Mouse (Mus musculus) heart, embryonic 10.5 days (tissue): ENCODE results near the gene Mcat. TPM values are rescaled to one million over a fixed set of nuclear protein-coding genes. Genes with fewer than 3 reads are reported as not detected.

Source experiments
- DNase-seq: peaks from one replicate; pipeline ENCODE4 v3.0.0-alpha.2; 2017; ENCODE audit warnings: low spot score
- H3K27ac ChIP-seq: fragments of 300-500 bp; sonication (generic); 2 replicates; pipeline ENCODE4 v1.5.1; 2016; ENCODE audit warnings: mild to moderate bottlenecking
- H3K27me3 ChIP-seq: fragments of 300-500 bp; sonication (generic); 2 replicates; pipeline ENCODE4 v1.6.1; 2016; ENCODE audit warnings: mild to moderate bottlenecking; ENCODE audit not compliant: poor library complexity, insufficient read depth, severe bottlenecking
- H3K36me3 ChIP-seq: fragments of 300-500 bp; sonication (generic); 2 replicates; pipeline ENCODE4 v1.6.1; 2016; ENCODE audit warnings: mild to moderate bottlenecking, moderate library complexity
- H3K4me1 ChIP-seq: fragments of 300-500 bp; sonication (generic); 2 replicates; pipeline ENCODE4 v1.6.1; 2016; ENCODE audit warnings: mild to moderate bottlenecking
- H3K4me3 ChIP-seq: fragments of 300-500 bp; sonication (generic); 2 replicates; pipeline ENCODE4 v1.5.1; 2016; ENCODE audit warnings: mild to moderate bottlenecking, moderate library complexity
- H3K9me3 ChIP-seq: fragments of 300-500 bp; sonication (generic); 2 replicates; pipeline ENCODE4 v1.6.1; 2016; ENCODE audit warnings: mild to moderate bottlenecking, moderate library complexity
- WGBS: fragments of 180-500 bp; shearing (Covaris S2); methylation state at CpG from one replicate; pipeline ENCODE4 v1.1.7; 2016; 5-methylcytosine and 5-hydroxymethylcytosine counted together
- polyA plus RNA-seq: library from polyadenylated mRNA; unstranded; fragments of >200 nt; fragmentation: Nextera tagmentation; extraction: Ambion mirVana; gene quantifications from 2 replicates; pipeline ENCODE4 v1.2.1, GENCODE M21; 2016

Gene Mcat
- polyA plus RNA-seq, 1 experiment from 2014 or later = 40.0 TPM

- 11% methylated on average over 19 of the region's 19 CpGs for WGBS
- H3K4me3 ChIP-seq = peak overlapping the region; percentile 92
- no peak for DNase-seq
- peaks cover 15% of the 10 kb centered on the region; the same call in 1 of the 2 replicates for H3K36me3 ChIP-seq
- peaks cover 50% of the 10 kb centered on the region for H3K4me1 ChIP-seq
- peak overlapping the region; percentile 92 for H3K27ac ChIP-seq
- H3K27me3 ChIP-seq = no peaks in the 10 kb centered on the region
- H3K9me3 ChIP-seq = no peaks in the 10 kb centered on the region
These were observed 30.3 kb upstream of the Mcat start for GRCm38 (mm10) chr15:83593702-83594512.

GRCm38 (mm10) chr15:83593189-83593585, 29.6 kb upstream of the Mcat start:
- DNase-seq = no peak
- peaks cover 21% of the 10 kb centered on the region for H3K36me3 ChIP-seq
- H3K4me3 ChIP-seq = peak overlapping the region; percentile 92
- no peaks in the 10 kb centered on the region for H3K27me3 ChIP-seq
- no peaks in the 10 kb centered on the region for H3K9me3 ChIP-seq
- H3K4me1 ChIP-seq = peaks cover 50% of the 10 kb centered on the region
- peak overlapping the region; percentile 81 for H3K27ac ChIP-seq

- peak overlapping the region; percentile 81 for H3K27ac ChIP-seq
- no peaks in the 10 kb centered on the region for H3K9me3 ChIP-seq
- no peaks in the 10 kb centered on the region for H3K27me3 ChIP-seq
- peaks cover 50% of the 10 kb centered on the region for H3K4me1 ChIP-seq
- 49% methylated on average over 8 of the region's 8 CpGs for WGBS
- H3K36me3 ChIP-seq = peaks cover 26% of the 10 kb centered on the region
- H3K4me3 ChIP-seq = peak overlapping the region; percentile 92
- DNase-seq = no peak
These were observed 28.9 kb upstream of the Mcat start for GRCm38 (mm10) chr15:83592260-83593188.

- H3K9me3 ChIP-seq = no peaks in the 10 kb centered on the region
- peaks cover 34% of the 10 kb centered on the region for H3K36me3 ChIP-seq
- H3K27ac ChIP-seq = peak overlapping the region; percentile 69; the same call in 1 of the 2 replicates
- H3K27me3 ChIP-seq = no peaks in the 10 kb centered on the region
- H3K4me3 ChIP-seq = no peak overlapping the region
- no peak for DNase-seq
- H3K4me1 ChIP-seq = peaks cover 50% of the 10 kb centered on the region
- 78% methylated on average over 6 of the region's 6 CpGs for WGBS
These were observed 28.2 kb upstream of the Mcat start for GRCm38 (mm10) chr15:83591758-83592157.

GRCm38 (mm10) chr15:83590841-83591240, 27.3 kb upstream of the Mcat start:
- Histone ChIP-seq H3K36me3 (peaks cover 43% of the 10 kb centered on the region), H3K27me3 (no peaks in the 10 kb centered on the region), H3K4me3 (no peak overlapping the region), H3K9me3 (peaks cover 4% of the 10 kb centered on the region; the same call in 1 of the 2 replicates), H3K27ac (peak overlapping the region; percentile 37), H3K4me1 (peaks cover 50% of the 10 kb centered on the region)
- no peak for DNase-seq
- WGBS = 91% methylated on average over 4 of the region's 4 CpGs

GRCm38 (mm10) chr15:83584741-83585220, 21.2 kb upstream of the Mcat start:
- Histone ChIP-seq H3K9me3 (peaks cover 5% of the 10 kb centered on the region; the same call in 1 of the 2 replicates), H3K4me1 (no peaks in the 10 kb centered on the region), H3K27ac (no peak overlapping the region), H3K27me3 (no peaks in the 10 kb centered on the region), H3K36me3 (peaks cover 89% of the 10 kb centered on the region), H3K4me3 (no peak overlapping the region)
- no peak for DNase-seq
- 91% methylated on average over 6 of the region's 6 CpGs for WGBS

- H3K9me3 ChIP-seq = peaks cover 5% of the 10 kb centered on the region; the same call in 1 of the 2 replicates
- peak; percentile 74 for DNase-seq
- whole genome bisulfite sequencing = 70% methylated on average over 8 of the region's 8 CpGs
- H3K27me3 ChIP-seq = no peaks in the 10 kb centered on the region
- no peak overlapping the region for H3K4me3 ChIP-seq
- H3K4me1 ChIP-seq = no peaks in the 10 kb centered on the region
- H3K36me3 ChIP-seq = peaks cover 97% of the 10 kb centered on the region
- H3K27ac ChIP-seq = no peak overlapping the region
These were observed 20.0 kb upstream of the Mcat start for GRCm38 (mm10) chr15:83583419-83584156.

- H3K4me1 ChIP-seq = no peaks in the 10 kb centered on the region
- H3K36me3 ChIP-seq = peaks cover 97% of the 10 kb centered on the region
- 87% methylated on average over 4 of the region's 4 CpGs for WGBS
These were observed 19.3 kb upstream of the Mcat start for GRCm38 (mm10) chr15:83582931-83583330.

GRCm38 (mm10) chr15:83576651-83577050, 13.1 kb upstream of the Mcat start:
- peaks cover 87% of the 10 kb centered on the region for H3K36me3 ChIP-seq
- 87% methylated on average over 9 of the region's 9 CpGs for WGBS
- no peak for DNase-seq

More at GRCm38 (mm10) chr15:83582931-83583330, 19.3 kb upstream of the Mcat start:
- no peak overlapping the region for H3K27ac ChIP-seq
- no peak overlapping the region for H3K4me3 ChIP-seq
- H3K9me3 ChIP-seq = peaks cover 5% of the 10 kb centered on the region; the same call in 1 of the 2 replicates
- DNase-seq = no peak
- no peaks in the 10 kb centered on the region for H3K27me3 ChIP-seq

GRCm38 (mm10) chr15:83575543-83575942, 12.0 kb upstream of the Mcat start:
- WGBS = 87% methylated on average over 8 of the region's 8 CpGs
- Histone ChIP-seq H3K9me3 (no peaks in the 10 kb centered on the region), H3K36me3 (peaks cover 79% of the 10 kb centered on the region), H3K27ac (no peak overlapping the region), H3K4me3 (no peak overlapping the region), H3K4me1 (no peaks in the 10 kb centered on the region), H3K27me3 (no peaks in the 10 kb centered on the region)
- DNase-seq = no peak

More at GRCm38 (mm10) chr15:83576651-83577050, 13.1 kb upstream of the Mcat start:
- Histone ChIP-seq H3K4me3 (no peak overlapping the region), H3K4me1 (no peaks in the 10 kb centered on the region), H3K27me3 (no peaks in the 10 kb centered on the region), H3K9me3 (no peaks in the 10 kb centered on the region), H3K27ac (no peak overlapping the region)

- no peak for DNase-seq
- H3K27me3 ChIP-seq = no peaks in the 10 kb centered on the region
These were observed 11.3 kb upstream of the Mcat start for GRCm38 (mm10) chr15:83574731-83575351.

GRCm38 (mm10) chr15:83573606-83574005, 10.0 kb upstream of the Mcat start:
- DNase-seq = no peak
- Histone ChIP-seq H3K9me3 (no peaks in the 10 kb centered on the region), H3K4me1 (no peaks in the 10 kb centered on the region), H3K27ac (no peak overlapping the region), H3K4me3 (no peak overlapping the region), H3K36me3 (peaks cover 61% of the 10 kb centered on the region), H3K27me3 (no peaks in the 10 kb centered on the region)
- 95% methylated on average over 12 of the region's 12 CpGs for WGBS

More at GRCm38 (mm10) chr15:83574731-83575351, 11.3 kb upstream of the Mcat start:
- WGBS = 85% methylated on average over 6 of the region's 6 CpGs
- Histone ChIP-seq H3K4me1 (no peaks in the 10 kb centered on the region), H3K36me3 (peaks cover 72% of the 10 kb centered on the region), H3K4me3 (no peak overlapping the region), H3K27ac (no peak overlapping the region), H3K9me3 (no peaks in the 10 kb centered on the region)
